Mouse (Mus musculus) frontal cortex, postnatal 36 days (tissue): ENCODE measurements around the gene Sema5b.

Source experiments
- DNase-seq, 2 experiments: peaks; one replicate each; pipeline ENCODE4 v3.0.0; 2022; ENCODE audit warnings: low spot score in 2 of 2

Gene Sema5b

GRCm38 (mm10) chr16:35630470-35631183, 89.7 kb downstream of the Sema5b start:
- no peak for DNase-seq

GRCm38 (mm10) chr16:35633058-35633457, 92.1 kb downstream of the Sema5b start:
- DNase-seq: no peak

GRCm38 (mm10) chr16:35634971-35635370, 94.0 kb downstream of the Sema5b start:
- no peak for DNase-seq

GRCm38 (mm10) chr16:35639505-35639904, 98.6 kb downstream of the Sema5b start:
- DNase-seq: no peak

GRCm38 (mm10) chr16:35648862-35649261, 107.9 kb downstream of the Sema5b start:
- DNase-seq: no peak

GRCm38 (mm10) chr16:35652206-35652605, 111.3 kb downstream of the Sema5b start:
- no peak for DNase-seq

GRCm38 (mm10) chr16:35652706-35653105, 111.8 kb downstream of the Sema5b start:
- no peak for DNase-seq

GRCm38 (mm10) chr16:35653951-35654350, 113.0 kb downstream of the Sema5b start:
- DNase-seq: no peak

GRCm38 (mm10) chr16:35660222-35660621, 119.3 kb downstream of the Sema5b start:
- no peak for DNase-seq

GRCm38 (mm10) chr16:35663831-35664414, 123.0 kb downstream of the Sema5b start:
- DNase-seq: no peak

- no peak for DNase-seq
Measured at GRCm38 (mm10) chr16:35664847-35665246, 123.9 kb downstream of the Sema5b start.

- no peak for DNase-seq
Measured at GRCm38 (mm10) chr16:35677511-35678113, 136.7 kb downstream of the Sema5b start.

GRCm38 (mm10) chr16:35678476-35678875, 137.5 kb downstream of the Sema5b start:
- no peak for DNase-seq

GRCm38 (mm10) chr16:35681327-35682108, 140.6 kb downstream of the Sema5b start:
- DNase-seq: no peak

- DNase-seq: no peak
Measured at GRCm38 (mm10) chr16:35685027-35685426, 144.1 kb downstream of the Sema5b start.

GRCm38 (mm10) chr16:35686491-35686890, 145.5 kb downstream of the Sema5b start:
- DNase-seq: no peak

GRCm38 (mm10) chr16:35691606-35692005, 150.7 kb downstream of the Sema5b start:
- no peak for DNase-seq

GRCm38 (mm10) chr16:35694250-35694846, 153.4 kb downstream of the Sema5b start:
- DNase-seq: no peak

GRCm38 (mm10) chr16:35696103-35696502, 155.2 kb downstream of the Sema5b start:
- no peak for DNase-seq

GRCm38 (mm10) chr16:35701823-35702222, 160.9 kb downstream of the Sema5b start:
- peak; percentile 57 to 69 for DNase-seq

GRCm38 (mm10) chr16:35703763-35704679, 163.1 kb downstream of the Sema5b start:
- no peak for DNase-seq
